Mouse (Mus musculus): ENCODE measurements around the gene Foxn1.

GRCm38 (mm10) chr11:78353081-78353480 is 33.3 kb downstream of the Foxn1 start:
- TF ChIP-seq CTCF (IDR thresholded peaks at IDR 0.05; ENCODE audit: low read depth, low read length) = no peak
- no peak for TF ChIP-seq POLR2A (IDR thresholded peaks at IDR 0.05; ENCODE audit: borderline replicate concordance, low read depth, low read length)
